ENCODE assay signal across 9 mouse cellular contexts in genomic region chr2:59645515-59645914, GRCm38 (mm10). TPM values are rescaled to one million over a fixed set of nuclear protein-coding genes. Genes with fewer than 3 reads are reported as not detected.
DNase-seq lines count a peak whose midpoint lies in the region; ATAC-seq and TF ChIP-seq lines count a peak whose summit lies in the region.
"Had no signal": no experiment of that assay in that cellular context is flagged by ENCODE, and none has a peak within 500 bp of the region (broad histone marks: within the 10 kb centered on the region; RNA-seq: fewer than 3 reads in every experiment).

No protein-coding gene starts in this region.

- H3K9me3 ChIP-seq in heart, embryonic 16.5 days (replicated peaks; ENCODE audit: control insufficient read depth, low read length), result no peaks in the 10 kb centered on the region
- no peaks in the 10 kb centered on the region for H3K9me3 ChIP-seq in forebrain, embryonic 16.5 days (ENCODE audit: control insufficient read depth, low read length)
- H3K9me3 ChIP-seq in stomach, postnatal 0 days (ENCODE audit: control insufficient read depth, low read length), result no peaks in the 10 kb centered on the region
- H3K9me3 ChIP-seq: stomach, embryonic 15.5 days had no signal

- ATAC-seq in heart, embryonic 16.5 days (replicated peaks; ENCODE audit: extremely low read depth, insufficient read depth, low FRiP score), result no peak
- peak; percentile 51 for ATAC-seq in forebrain, embryonic 16.5 days
- no peak for ATAC-seq in stomach, postnatal 0 days (ENCODE audit: low FRiP score, low TSS enrichment)

- no peak overlapping the region for H3K4me2 ChIP-seq in heart, embryonic 16.5 days (ENCODE audit: low read depth, low read length)
- H3K4me2 ChIP-seq in forebrain, embryonic 16.5 days (ENCODE audit: low read length), result no peak overlapping the region
- no peak overlapping the region for H3K4me2 ChIP-seq in stomach, postnatal 0 days (replicated peaks; ENCODE audit: low read depth)
- H3K4me2 ChIP-seq: stomach, embryonic 15.5 days had no signal

- TF ChIP-seq EP300 in stomach, postnatal 0 days (optimal IDR thresholded peaks at IDR 0.05), result no peak

- H3K27me3 ChIP-seq in heart, embryonic 16.5 days (ENCODE audit: control insufficient read depth, insufficient read depth, low read length), result no peaks in the 10 kb centered on the region
- no peaks in the 10 kb centered on the region for H3K27me3 ChIP-seq in forebrain, embryonic 16.5 days (replicated peaks; ENCODE audit: control insufficient read depth, insufficient read depth, low read length)
- H3K27me3 ChIP-seq in stomach, postnatal 0 days (ENCODE audit: control insufficient read depth, insufficient read depth, low read length), result no peaks in the 10 kb centered on the region
- H3K27me3 ChIP-seq: stomach, embryonic 15.5 days had no signal

- no peak overlapping the region for H3K9ac ChIP-seq in heart, embryonic 16.5 days (ENCODE audit: low read length)
- H3K9ac ChIP-seq in forebrain, embryonic 16.5 days (replicated peaks; ENCODE audit: low read depth, low read length), result no peak overlapping the region
- no peak overlapping the region for H3K9ac ChIP-seq in stomach, postnatal 0 days (ENCODE audit: low read length)
- H3K9ac ChIP-seq: stomach, embryonic 15.5 days had no signal

- H3K27ac ChIP-seq in heart, embryonic 16.5 days (ENCODE audit: low read length), result 0 out of 2 replicates have a peak overlapping the region, but pooled peaks have one; percentile 46
- no peak overlapping the region for H3K27ac ChIP-seq in forebrain, embryonic 16.5 days (ENCODE audit: low read length)
- no peak overlapping the region for H3K27ac ChIP-seq in stomach, postnatal 0 days (replicated peaks)
- H3K27ac ChIP-seq: stomach, embryonic 15.5 days had no signal

- no peak for TF ChIP-seq CTCF in stomach, postnatal 0 days (IDR thresholded peaks at IDR 0.05; ENCODE audit: low read depth)

- no peaks in the 10 kb centered on the region for H3K36me3 ChIP-seq in heart, embryonic 16.5 days (ENCODE audit: control insufficient read depth, insufficient read depth)
- no peaks in the 10 kb centered on the region for H3K36me3 ChIP-seq in forebrain, embryonic 16.5 days (ENCODE audit: control insufficient read depth, insufficient read depth)
- H3K36me3 ChIP-seq in stomach, postnatal 0 days (ENCODE audit: control insufficient read depth, insufficient read depth, low read length), result no peaks in the 10 kb centered on the region; the same call in 1 of the 2 replicates
- H3K36me3 ChIP-seq: stomach, embryonic 15.5 days had no signal

- WGBS in heart, embryonic 16.5 days, result 38% methylated on average over 3 of the region's 3 CpGs
- 29% methylated on average over 3 of the region's 3 CpGs for WGBS in forebrain, embryonic 16.5 days
- WGBS in stomach, postnatal 0 days, result 31% methylated on average over 3 of the region's 3 CpGs

- H3K4me3 ChIP-seq in heart, embryonic 16.5 days (ENCODE audit: low read length), result no peak overlapping the region
- H3K4me3 ChIP-seq in forebrain, embryonic 16.5 days (replicated peaks; ENCODE audit: low read length), result no peak overlapping the region
- H3K4me3 ChIP-seq in stomach, postnatal 0 days (ENCODE audit: low read depth, low read length), result no peak overlapping the region
- H3K4me3 ChIP-seq: stomach, embryonic 15.5 days had no signal

- intact Hi-C loops in heart, postnatal 25 days (cut with DNase I), result loop anchor here (5.0 kb wide), 1 partner anchor 33 kb away; the partner anchor contains the start of gene Tanc1

- DNase-seq in heart, postnatal 25 days (ENCODE audit: low spot score), result no peak
- DNase-seq in Muller cell, postnatal 12 days (ENCODE audit: inconsistent ontology term), result peak; percentile 40
- DNase-seq in brain, adult 2 months (ENCODE audit: low read depth, low spot score), result peak; percentile 94
- no peak for DNase-seq in urinary bladder, adult 2 months (ENCODE audit: low spot score)
- no peak for DNase-seq in testis, postnatal 14 days (ENCODE audit: low spot score)
- no peak for DNase-seq in stomach, postnatal 0 days (ENCODE audit: low spot score)

- H3K4me1 ChIP-seq in heart, embryonic 16.5 days (ENCODE audit: control insufficient read depth, insufficient read depth, low read length), result peaks cover 45% of the 10 kb centered on the region
- H3K4me1 ChIP-seq in forebrain, embryonic 16.5 days (replicated peaks; ENCODE audit: control insufficient read depth, insufficient read depth, low read length), result peaks cover 22% of the 10 kb centered on the region
- no peaks in the 10 kb centered on the region; the same call in 1 of the 2 replicates for H3K4me1 ChIP-seq in stomach, postnatal 0 days (replicated peaks; ENCODE audit: control insufficient read depth, insufficient read depth)

RNA-seq across cellular contexts. Expression of gene Tanc1, which starts 33.7 kb away (rescaled TPM):
- 27.3 and 29.1 TPM in 2 replicates for polyA plus RNA-seq in heart, embryonic 16.5 days (2015; fragmentation: Nextera tagmentation; extraction: Ambion mirVana)
- 10 to 100 TPM; 27.1 to 29.3 TPM for total RNA-seq in heart, postnatal 25 days (2021)
- polyA plus RNA-seq in forebrain, embryonic 16.5 days (2015; fragmentation: Nextera tagmentation; extraction: Ambion mirVana), result 8.7 and 10.7 TPM in 2 replicates
- 25.0 and 32.2 TPM in 2 replicates for polyA plus RNA-seq in urinary bladder, adult 2 months (2012; rRNA removed)
- 13.4 and 15.7 TPM in 2 replicates for polyA plus RNA-seq in stomach, postnatal 0 days (2015; fragmentation: Nextera tagmentation; extraction: Ambion mirVana)

Comparison
In these comparisons a context has a peak if more than half of its experiments do, and no peak if none do; other contexts are left out.
1. DNase-seq: peak in Muller cell, postnatal 12 days (single experiment) and brain, adult 2 months (single experiment); none in heart, postnatal 25 days (single experiment), urinary bladder, adult 2 months (single experiment), testis, postnatal 14 days (single experiment) and stomach, postnatal 0 days (single experiment).